Comparison of ENCODE assay signal across 6 mouse cellular contexts in the genomic region with DNA sequence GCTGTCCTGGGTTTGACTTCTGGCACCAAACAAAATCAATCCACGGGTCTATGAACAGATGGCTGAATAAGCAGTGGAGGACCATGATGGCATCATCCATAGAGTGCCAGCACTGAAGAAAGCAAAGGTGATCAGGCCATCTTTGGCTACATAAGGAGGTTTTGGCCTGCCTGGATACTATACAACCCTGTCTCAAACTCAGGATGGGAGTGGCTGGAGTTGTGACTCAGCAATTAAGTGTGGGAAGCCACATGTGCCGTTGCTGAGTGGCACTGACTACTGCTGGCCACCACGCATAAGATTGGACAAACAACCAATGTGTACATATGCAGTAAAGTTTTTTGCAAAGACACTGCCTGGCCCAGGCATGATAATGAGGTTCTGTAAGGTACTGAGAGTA. TPM values are rescaled to one million over a fixed set of nuclear protein-coding genes. Genes with fewer than 3 reads are reported as not detected.
DNase-seq lines count a peak whose midpoint lies in the region; ATAC-seq and TF ChIP-seq lines count a peak whose summit lies in the region.
"Not testable (repeated sequence)": the region's sequence is repeated elsewhere in the genome, so short reads cannot be mapped to it uniquely, and the experiment has no call there.

No protein-coding gene starts in this region.

- not testable (repeated sequence) for H3K4me2 ChIP-seq in liver, embryonic 13.5 days; liver, embryonic 16.5 days (ENCODE audit: low read depth, low read length)

- H3K4me1 ChIP-seq in ES-E14 (ENCODE audit: control insufficient read depth in 2 of 2, insufficient read depth in 2 of 2, low read length in 2 of 2, poor library complexity in 1 of 2); liver, embryonic 16.5 days (ENCODE audit: control insufficient read depth, low read depth, low read length): not testable (repeated sequence)
- peaks cover 11% of the 10 kb centered on the region for H3K4me1 ChIP-seq in liver, embryonic 13.5 days (replicated peaks)

- DNase-seq in 3T3-L1 (ENCODE audit: low read depth, low spot score): peak; percentile 40
- DNase-seq in ES-E14 (ENCODE audit: low read depth, low spot score): not testable (repeated sequence)
- peak; percentile 54 for DNase-seq in ZHBTc4 (ENCODE audit: low read depth, low spot score)
- peak; percentile 55 for DNase-seq in heart, adult 11 months
- peak; percentile 19 for DNase-seq in liver, embryonic 13.5 days

- H3K4me3 ChIP-seq in ES-E14 (ENCODE audit: insufficient read depth in 1 of 2, low read depth in 1 of 2, low read length in 2 of 2, poor library complexity in 1 of 2, severe bottlenecking in 1 of 2); liver, embryonic 13.5 days (replicated peaks); liver, embryonic 16.5 days (ENCODE audit: low read depth, low read length): not testable (repeated sequence)

- H3K36me3 ChIP-seq in ES-E14 (ENCODE audit: control insufficient read depth, insufficient read depth, low read length, poor library complexity, severe bottlenecking): peaks cover 30% of the 10 kb centered on the region
- H3K36me3 ChIP-seq in liver, embryonic 13.5 days: peaks cover 86% of the 10 kb centered on the region
- peaks cover 35% of the 10 kb centered on the region for H3K36me3 ChIP-seq in liver, embryonic 16.5 days (ENCODE audit: control insufficient read depth, insufficient read depth)

- H3K27me3 ChIP-seq in liver, embryonic 13.5 days; liver, embryonic 16.5 days (ENCODE audit: control insufficient read depth, insufficient read depth, low read depth, low read length): not testable (repeated sequence)

- peak; percentile 75 for ATAC-seq in liver, embryonic 13.5 days (ENCODE audit: low read depth)
- peak; percentile 64; the same call in 1 of the 2 replicates for ATAC-seq in liver, embryonic 16.5 days (ENCODE audit: low read depth)

- H3K9ac ChIP-seq in ES-E14 (ENCODE audit: insufficient read depth, low read depth, low read length, poor library complexity, severe bottlenecking); liver, embryonic 13.5 days; liver, embryonic 16.5 days (ENCODE audit: low read depth, low read length): not testable (repeated sequence)

- WGBS in liver, embryonic 13.5 days (ENCODE audit: insufficient replicate concordance): 55% methylated on average over 3 of the region's 3 CpGs
- WGBS in liver, embryonic 16.5 days (ENCODE audit: insufficient replicate concordance): 55% methylated on average over 3 of the region's 3 CpGs

- in situ Hi-C loops in ES-E14 (cut with MboI; ENCODE audit: low sequenced_read_pairs in 2 of 2, unreplicated experiment in 2 of 2): not testable (repeated sequence)

- H3K9me3 ChIP-seq in ES-E14 (ENCODE audit: control insufficient read depth, insufficient read depth, low read depth, low read length); liver, embryonic 13.5 days (replicated peaks); liver, embryonic 16.5 days (replicated peaks; ENCODE audit: control insufficient read depth, low read length): not testable (repeated sequence)

- H3K27ac ChIP-seq in ES-E14 (ENCODE audit: insufficient read depth, low read depth, low read length, poor library complexity, severe bottlenecking): peak overlapping the region; percentile 63
- peak overlapping the region; percentile 43 for H3K27ac ChIP-seq in liver, embryonic 13.5 days
- not testable (repeated sequence) for H3K27ac ChIP-seq in liver, embryonic 16.5 days (ENCODE audit: low read length)

TF ChIP-seq in ES-E14, 5 proteins besides CTCF, POLR2A, EP300 and RAD21:
- 0 out of 2 replicates have a peak, but pooled peaks have one; percentile 35 for TF ChIP-seq MAFK (IDR thresholded peaks at IDR 0.05; ENCODE audit: insufficient read depth, low read depth, low read length)

RNA-seq across cellular contexts. Expression of gene Med1, which starts 10.9 kb away (rescaled TPM):
- 23.5 and 27.9 TPM in 2 replicates for total RNA-seq in ES-E14 (2012; rRNA removed)
- polyA plus RNA-seq in liver, embryonic 13.5 days (2015; fragmentation: Nextera tagmentation; extraction: Ambion mirVana): 30.1 and 38.9 TPM in 2 replicates
- polyA plus RNA-seq in liver, embryonic 16.5 days (2015; fragmentation: Nextera tagmentation; extraction: Ambion mirVana): 21.1 and 21.5 TPM in 2 replicates

RNA-seq across cellular contexts. Expression of gene Cdk12, which starts 20.7 kb away (rescaled TPM):
- total RNA-seq in ES-E14 (2012; rRNA removed): 63.3 and 68.8 TPM in 2 replicates
- polyA plus RNA-seq in liver, embryonic 13.5 days (2015; fragmentation: Nextera tagmentation; extraction: Ambion mirVana): 5.4 and 5.9 TPM in 2 replicates
- polyA plus RNA-seq in liver, embryonic 16.5 days (2015; fragmentation: Nextera tagmentation; extraction: Ambion mirVana): 5.5 and 5.7 TPM in 2 replicates

RNA-seq across cellular contexts. Expression of gene Fbxl20, which starts 31.9 kb away (rescaled TPM):
- 9.7 and 15.0 TPM in 2 replicates for total RNA-seq in ES-E14 (2012; rRNA removed)
- polyA plus RNA-seq in liver, embryonic 13.5 days (2015; fragmentation: Nextera tagmentation; extraction: Ambion mirVana): 6.7 TPM in 2 replicates
- polyA plus RNA-seq in liver, embryonic 16.5 days (2015; fragmentation: Nextera tagmentation; extraction: Ambion mirVana): 4.6 and 6.0 TPM in 2 replicates
